In the genomic region with DNA sequence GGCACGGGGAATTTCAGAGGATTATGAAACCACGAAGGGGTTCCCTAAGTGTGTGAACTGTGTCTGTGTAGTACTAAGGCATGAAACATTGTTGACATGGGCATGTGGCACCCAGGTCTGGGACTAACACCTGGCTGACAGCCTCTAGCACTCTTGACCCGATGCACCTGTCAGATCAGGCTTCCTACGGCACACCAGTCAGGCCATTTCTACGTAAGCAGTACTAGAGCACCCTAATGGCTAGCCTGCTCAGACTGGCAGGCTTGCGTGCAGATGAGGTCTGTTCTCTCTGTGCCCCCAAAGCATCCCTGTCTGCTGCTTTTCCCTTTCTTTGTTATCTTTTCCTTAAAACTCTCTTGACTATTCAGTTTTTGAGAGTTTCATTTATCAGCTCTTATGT, we compare ENCODE assay signal across 22 mouse cellular contexts. TPM values are rescaled to one million over a fixed set of nuclear protein-coding genes. Genes with fewer than 3 reads are reported as not detected.
A peak's percentile ranks its signal among the peaks of the same experiment; 100 is the strongest.
DNase-seq lines count a peak whose midpoint lies in the region; ATAC-seq lines count a peak whose summit lies in the region.
"Had no signal": no experiment of that assay in that cellular context is flagged by ENCODE, and none has a peak within 500 bp of the region (broad histone marks: within the 10 kb centered on the region; RNA-seq: fewer than 3 reads in every experiment).

No protein-coding gene starts in this region.

- peaks cover 28% of the 10 kb centered on the region for H3K36me3 ChIP-seq in forebrain, embryonic 13.5 days (ENCODE audit: poor library complexity, severe bottlenecking)
- H3K36me3 ChIP-seq in forebrain, embryonic 10.5 days (replicated peaks): peaks cover 39% of the 10 kb centered on the region
- H3K36me3 ChIP-seq in hindbrain, embryonic 16.5 days (ENCODE audit: control insufficient read depth, insufficient read depth, low read length): 0 out of 2 replicates have a peak, but pooled peaks cover 2% of the 10 kb centered on the region
- H3K36me3 ChIP-seq in hindbrain, embryonic 11.5 days (ENCODE audit: control insufficient read depth, insufficient read depth, low read length): no peaks in the 10 kb centered on the region
- peaks cover 27% of the 10 kb centered on the region for H3K36me3 ChIP-seq in midbrain, embryonic 13.5 days
- peaks cover 40% of the 10 kb centered on the region for H3K36me3 ChIP-seq in midbrain, embryonic 10.5 days
- peaks cover 6% of the 10 kb centered on the region; the same call in 1 of the 2 replicates for H3K36me3 ChIP-seq in midbrain, embryonic 16.5 days (ENCODE audit: control insufficient read depth, insufficient read depth, low read length)
- H3K36me3 ChIP-seq: embryonic facial prominence, embryonic 15.5 days; intestine, embryonic 15.5 days had no signal

- DNase-seq in forebrain, embryonic 10.5 days (ENCODE audit: extremely low spot score, low spot score): no peak
- no peak for DNase-seq in hindbrain, embryonic 11.5 days (ENCODE audit: low spot score)
- DNase-seq in midbrain, embryonic 10.5 days (ENCODE audit: low spot score): no peak
- DNase-seq: adrenal gland, postnatal 25 days; cerebellum, adult 18-20 months; cerebellum, adult 9-11 months; cerebellum, postnatal 36 days; gastrocnemius, adult 2 months; gastrocnemius, postnatal 25 days; heart, postnatal 10 days; heart, postnatal 4 days; kidney, adult 18-20 months had no signal

- H3K4me2 ChIP-seq in forebrain, embryonic 13.5 days: no peak overlapping the region
- no peak overlapping the region for H3K4me2 ChIP-seq in hindbrain, embryonic 16.5 days (ENCODE audit: low read length)
- no peak overlapping the region for H3K4me2 ChIP-seq in hindbrain, embryonic 11.5 days (replicated peaks; ENCODE audit: low read depth, low read length)
- H3K4me2 ChIP-seq in midbrain, embryonic 13.5 days (replicated peaks): no peak overlapping the region
- H3K4me2 ChIP-seq in midbrain, embryonic 16.5 days (ENCODE audit: low read length): no peak overlapping the region
- H3K4me2 ChIP-seq: embryonic facial prominence, embryonic 15.5 days; intestine, embryonic 15.5 days had no signal

- no peaks in the 10 kb centered on the region for H3K27me3 ChIP-seq in forebrain, embryonic 13.5 days
- H3K27me3 ChIP-seq in forebrain, embryonic 10.5 days (ENCODE audit: poor library complexity, severe bottlenecking): no peaks in the 10 kb centered on the region
- H3K27me3 ChIP-seq in hindbrain, embryonic 16.5 days (replicated peaks; ENCODE audit: control insufficient read depth, insufficient read depth, low read length): no peaks in the 10 kb centered on the region
- no peaks in the 10 kb centered on the region for H3K27me3 ChIP-seq in hindbrain, embryonic 11.5 days (ENCODE audit: control insufficient read depth, insufficient read depth, low read length)
- H3K27me3 ChIP-seq in midbrain, embryonic 13.5 days: no peaks in the 10 kb centered on the region
- H3K27me3 ChIP-seq in midbrain, embryonic 10.5 days (ENCODE audit: low read depth, poor library complexity, severe bottlenecking): no peaks in the 10 kb centered on the region
- no peaks in the 10 kb centered on the region for H3K27me3 ChIP-seq in midbrain, embryonic 16.5 days (ENCODE audit: control insufficient read depth, insufficient read depth, low read depth, low read length)
- H3K27me3 ChIP-seq: CH12.LX; embryonic facial prominence, embryonic 15.5 days; intestine, embryonic 15.5 days had no signal

- no peak overlapping the region for H3K4me3 ChIP-seq in forebrain, embryonic 13.5 days
- H3K4me3 ChIP-seq in forebrain, embryonic 10.5 days: no peak overlapping the region
- no peak overlapping the region for H3K4me3 ChIP-seq in hindbrain, embryonic 16.5 days (ENCODE audit: low read length)
- H3K4me3 ChIP-seq in hindbrain, embryonic 11.5 days (ENCODE audit: low read depth, low read length): no peak overlapping the region
- H3K4me3 ChIP-seq in midbrain, embryonic 13.5 days (replicated peaks): no peak overlapping the region
- no peak overlapping the region for H3K4me3 ChIP-seq in midbrain, embryonic 10.5 days
- no peak overlapping the region for H3K4me3 ChIP-seq in midbrain, embryonic 16.5 days (ENCODE audit: low read depth, low read length)
- H3K4me3 ChIP-seq: embryonic facial prominence, embryonic 15.5 days; erythroblast, embryonic 14.5 days; gastrocnemius, adult 2 months; intestine, embryonic 15.5 days had no signal

- peaks cover 4% of the 10 kb centered on the region; the same call in 1 of the 2 replicates for H3K4me1 ChIP-seq in forebrain, embryonic 13.5 days
- no peaks in the 10 kb centered on the region for H3K4me1 ChIP-seq in forebrain, embryonic 10.5 days
- no peaks in the 10 kb centered on the region for H3K4me1 ChIP-seq in hindbrain, embryonic 16.5 days (ENCODE audit: control insufficient read depth, insufficient read depth, low read depth, low read length)
- H3K4me1 ChIP-seq in hindbrain, embryonic 11.5 days (replicated peaks; ENCODE audit: control insufficient read depth, insufficient read depth, low read length): no peaks in the 10 kb centered on the region
- no peaks in the 10 kb centered on the region; the same call in 1 of the 2 replicates for H3K4me1 ChIP-seq in midbrain, embryonic 13.5 days (replicated peaks)
- H3K4me1 ChIP-seq in midbrain, embryonic 10.5 days: no peaks in the 10 kb centered on the region
- H3K4me1 ChIP-seq in midbrain, embryonic 16.5 days (ENCODE audit: control insufficient read depth, insufficient read depth, low read length): no peaks in the 10 kb centered on the region
- H3K4me1 ChIP-seq: embryonic facial prominence, embryonic 15.5 days; intestine, embryonic 15.5 days had no signal

- no peaks in the 10 kb centered on the region for H3K9me3 ChIP-seq in forebrain, embryonic 13.5 days (replicated peaks)
- no peaks in the 10 kb centered on the region for H3K9me3 ChIP-seq in forebrain, embryonic 10.5 days
- no peaks in the 10 kb centered on the region for H3K9me3 ChIP-seq in hindbrain, embryonic 16.5 days (ENCODE audit: control insufficient read depth, low read length)
- H3K9me3 ChIP-seq in hindbrain, embryonic 11.5 days (ENCODE audit: control insufficient read depth, low read length): no peaks in the 10 kb centered on the region
- no peaks in the 10 kb centered on the region for H3K9me3 ChIP-seq in midbrain, embryonic 13.5 days
- no peaks in the 10 kb centered on the region for H3K9me3 ChIP-seq in midbrain, embryonic 10.5 days (replicated peaks)
- H3K9me3 ChIP-seq in midbrain, embryonic 16.5 days (replicated peaks; ENCODE audit: control insufficient read depth, low read length, poor library complexity, severe bottlenecking): no peaks in the 10 kb centered on the region
- H3K9me3 ChIP-seq: embryonic facial prominence, embryonic 15.5 days; intestine, embryonic 15.5 days had no signal

- H3K27ac ChIP-seq in forebrain, embryonic 13.5 days: no peak overlapping the region; the same call in 1 of the 2 replicates
- H3K27ac ChIP-seq in forebrain, embryonic 10.5 days: no peak overlapping the region
- H3K27ac ChIP-seq in hindbrain, embryonic 16.5 days (ENCODE audit: low read depth, low read length): no peak overlapping the region
- H3K27ac ChIP-seq in hindbrain, embryonic 11.5 days (ENCODE audit: low read depth, low read length): no peak overlapping the region
- H3K27ac ChIP-seq in midbrain, embryonic 13.5 days: peak overlapping the region; percentile 14; the same call in 1 of the 2 replicates
- no peak overlapping the region for H3K27ac ChIP-seq in midbrain, embryonic 10.5 days (replicated peaks)
- H3K27ac ChIP-seq in midbrain, embryonic 16.5 days (ENCODE audit: low read length): no peak overlapping the region; the same call in 1 of the 2 replicates
- H3K27ac ChIP-seq: embryonic facial prominence, embryonic 15.5 days; gastrocnemius, adult 2 months; intestine, embryonic 15.5 days had no signal

- WGBS in forebrain, embryonic 13.5 days: 68% methylated on average over 6 of the region's 6 CpGs
- 89% methylated on average over 6 of the region's 6 CpGs for WGBS in forebrain, embryonic 10.5 days
- 71% methylated on average over 6 of the region's 6 CpGs for WGBS in hindbrain, embryonic 16.5 days
- 87% methylated on average over 6 of the region's 6 CpGs for WGBS in hindbrain, embryonic 11.5 days
- 80% methylated on average over 6 of the region's 6 CpGs for WGBS in midbrain, embryonic 13.5 days
- 88% methylated on average over 6 of the region's 6 CpGs for WGBS in midbrain, embryonic 10.5 days
- WGBS in midbrain, embryonic 16.5 days: 71% methylated on average over 6 of the region's 6 CpGs

- H3K9ac ChIP-seq in forebrain, embryonic 13.5 days: no peak overlapping the region
- no peak overlapping the region for H3K9ac ChIP-seq in hindbrain, embryonic 16.5 days (ENCODE audit: low read depth, low read length)
- H3K9ac ChIP-seq in hindbrain, embryonic 11.5 days (ENCODE audit: low read depth, low read length): no peak overlapping the region
- H3K9ac ChIP-seq in midbrain, embryonic 13.5 days (replicated peaks): no peak overlapping the region
- no peak overlapping the region for H3K9ac ChIP-seq in midbrain, embryonic 16.5 days (ENCODE audit: low read depth, low read length)
- H3K9ac ChIP-seq: embryonic facial prominence, embryonic 15.5 days; intestine, embryonic 15.5 days had no signal

- 0 out of 2 replicates have a peak, but pooled peaks have one; percentile 21 for ATAC-seq in forebrain, embryonic 13.5 days
- 0 out of 2 replicates have a peak, but pooled peaks have one; percentile 46 for ATAC-seq in hindbrain, embryonic 16.5 days
- ATAC-seq in hindbrain, embryonic 11.5 days (ENCODE audit: low FRiP score): no peak
- no peak for ATAC-seq in midbrain, embryonic 13.5 days
- peak; percentile 54; the same call in 1 of the 2 replicates for ATAC-seq in midbrain, embryonic 16.5 days
- ATAC-seq: activated CD4-positive, CD25-positive, alpha-beta regulatory T cell, adult 4 months; intestine, embryonic 15.5 days; Patski had no signal

RNA-seq across cellular contexts. Expression of gene Rimklb, which starts 53.3 kb away (rescaled TPM):
- polyA plus RNA-seq in forebrain, embryonic 13.5 days (2015; fragmentation: Nextera tagmentation; extraction: Ambion mirVana): 81.1 and 81.7 TPM in 2 replicates
- polyA plus RNA-seq in forebrain, embryonic 10.5 days (2016; fragmentation: Nextera tagmentation; extraction: Ambion mirVana): 43.0 and 44.4 TPM in 2 replicates
- 105 and 116 TPM in 2 replicates for polyA plus RNA-seq in hindbrain, embryonic 16.5 days (2015; fragmentation: Nextera tagmentation; extraction: Ambion mirVana)
- 62.1 and 63.4 TPM in 2 replicates for polyA plus RNA-seq in hindbrain, embryonic 11.5 days (2014; fragmentation: Nextera tagmentation; extraction: Ambion mirVana)
- 98.2 and 104 TPM in 2 replicates for polyA plus RNA-seq in midbrain, embryonic 13.5 days (2015; fragmentation: Nextera tagmentation; extraction: Ambion mirVana)
- 39.1 and 54.1 TPM in 2 replicates for polyA plus RNA-seq in midbrain, embryonic 10.5 days (2016; fragmentation: Nextera tagmentation; extraction: Ambion mirVana)
- polyA plus RNA-seq in midbrain, embryonic 16.5 days (2015; fragmentation: Nextera tagmentation; extraction: Ambion mirVana): 112 and 128 TPM in 2 replicates
- polyA plus RNA-seq: erythroblast, embryonic 14.5 days; Patski had no signal

Comparison
In these comparisons a context has a peak if more than half of its experiments do, and no peak if none do; other contexts are left out.
1. ATAC-seq: peak in forebrain, embryonic 13.5 days (single experiment), hindbrain, embryonic 16.5 days (single experiment) and midbrain, embryonic 16.5 days (single experiment); none in hindbrain, embryonic 11.5 days (single experiment) and midbrain, embryonic 13.5 days (single experiment).